Mouse (Mus musculus): ENCODE results near the gene Krtap31-1.
"Not testable (repeated sequence)": the region's sequence is repeated elsewhere in the genome, so short reads cannot be mapped to it uniquely, and the experiment has no call there.

The Krtap31-1 gene

DNA sequence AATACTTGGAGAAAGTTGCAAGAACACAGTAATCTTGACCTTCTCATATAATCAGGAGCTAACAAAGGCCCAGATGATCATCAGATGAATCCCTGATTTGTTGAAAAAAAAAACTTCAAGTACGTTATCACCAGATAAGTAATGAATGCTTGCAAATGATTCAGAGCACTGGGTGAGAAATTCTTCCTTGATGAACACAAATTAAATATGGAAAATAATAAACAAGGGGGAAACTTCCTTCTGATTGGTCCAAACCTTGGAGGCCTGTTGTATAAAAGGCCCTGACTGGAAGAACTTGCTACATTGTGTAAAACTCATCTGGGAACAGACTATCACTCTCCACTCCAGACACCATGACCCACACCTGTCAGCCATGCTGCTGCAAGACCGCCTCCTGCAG, at the start of gene Krtap31-1:
Gene Krtap31-1 (plus strand): TSS at position 301 of the 400 bp plus-strand sequence.
- no peak for DNase-seq (ENCODE audit: low spot score in 2 of 2)

DNA sequence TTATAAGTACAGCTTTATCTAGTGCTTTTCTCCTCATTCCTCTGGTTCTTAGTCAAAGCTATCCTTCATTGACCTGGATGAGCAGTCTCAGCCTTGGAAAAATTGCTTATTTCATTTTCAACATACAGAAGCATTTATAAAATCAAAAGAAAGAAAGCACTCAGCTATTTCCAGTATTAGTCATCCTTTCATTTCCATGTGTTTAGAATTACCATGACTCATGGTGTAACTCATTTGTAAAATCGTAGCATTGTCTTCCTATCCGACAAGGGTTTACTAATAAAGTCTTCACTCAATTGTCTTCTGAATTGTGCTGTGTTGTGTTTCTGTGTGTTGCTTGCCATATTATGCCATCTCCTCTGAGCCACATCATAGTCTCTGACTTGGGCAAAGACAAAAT, 49.0 kb upstream of the Krtap31-1 start:
- DNase-seq (ENCODE audit: low spot score in 2 of 2): no peak

DNA sequence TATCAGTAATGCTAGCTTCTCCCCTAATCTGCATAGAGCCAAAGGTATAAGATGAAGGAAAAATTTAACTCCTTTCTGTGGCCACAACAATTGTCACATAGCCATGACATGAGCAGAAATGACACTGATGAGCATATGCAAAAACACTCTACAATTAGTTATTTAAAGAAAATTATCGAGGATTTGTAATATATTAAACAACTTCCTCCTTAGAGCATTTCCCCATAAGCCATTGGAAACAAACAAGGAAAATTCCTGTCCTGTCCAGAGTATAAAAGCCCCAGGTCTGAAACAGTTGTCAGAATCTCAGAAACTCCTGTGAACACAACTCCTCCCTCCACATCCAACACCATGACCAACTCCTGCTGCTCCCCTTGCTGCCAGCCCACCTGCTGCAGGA, 43.5 kb upstream of the Krtap31-1 start, which contains the start of gene Gm11559:
Gene Gm11559 (plus strand): TSS at position 301 of the 400 bp plus-strand sequence.
- not testable (repeated sequence) for DNase-seq (ENCODE audit: low spot score in 2 of 2)

DNA sequence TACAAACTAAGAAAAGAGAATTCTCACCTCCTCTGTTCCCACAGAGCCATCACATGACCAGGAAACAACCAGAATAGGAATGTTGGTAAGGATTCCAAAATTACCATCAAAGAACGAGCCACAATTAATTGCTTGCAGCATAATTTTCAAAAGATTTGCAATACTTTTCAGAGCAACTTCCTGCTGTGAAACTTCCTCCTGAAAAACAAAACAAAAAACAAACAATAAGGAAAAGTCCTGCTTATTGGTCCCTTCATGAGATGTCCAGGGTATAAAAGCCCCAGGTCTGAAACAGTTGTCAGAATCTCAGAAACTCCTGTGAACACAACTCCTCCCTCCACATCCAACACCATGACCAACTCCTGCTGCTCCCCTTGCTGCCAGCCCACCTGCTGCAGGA, 34.6 kb upstream of the Krtap31-1 start, which contains the start of gene Krtap9-1:
Gene Krtap9-1 (plus strand): TSS at position 301 of the 400 bp plus-strand sequence.
- not testable (repeated sequence) for DNase-seq (ENCODE audit: low spot score in 2 of 2)

DNA sequence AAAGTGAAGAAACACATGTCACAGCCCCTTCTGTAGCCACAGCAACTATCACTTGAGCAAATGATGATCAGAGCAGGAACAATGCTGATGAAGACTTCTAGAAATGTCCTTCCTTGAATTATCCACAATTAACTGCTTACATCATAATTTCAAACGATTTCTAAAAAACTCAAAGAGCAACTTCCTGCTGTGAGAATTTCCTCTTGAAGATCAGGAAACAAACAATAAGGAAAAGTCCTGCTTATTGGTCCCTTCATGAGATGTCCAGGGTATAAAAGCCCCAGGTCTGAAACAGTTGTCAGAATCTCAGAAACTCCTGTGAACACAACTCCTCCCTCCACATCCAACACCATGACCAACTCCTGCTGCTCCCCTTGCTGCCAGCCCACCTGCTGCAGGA, 28.8 kb upstream of the Krtap31-1 start, which contains the start of gene Gm11567:
Gene Gm11567 (plus strand): TSS at position 301 of the 400 bp plus-strand sequence.
- not testable (repeated sequence) for DNase-seq (ENCODE audit: low spot score in 2 of 2)

DNA sequence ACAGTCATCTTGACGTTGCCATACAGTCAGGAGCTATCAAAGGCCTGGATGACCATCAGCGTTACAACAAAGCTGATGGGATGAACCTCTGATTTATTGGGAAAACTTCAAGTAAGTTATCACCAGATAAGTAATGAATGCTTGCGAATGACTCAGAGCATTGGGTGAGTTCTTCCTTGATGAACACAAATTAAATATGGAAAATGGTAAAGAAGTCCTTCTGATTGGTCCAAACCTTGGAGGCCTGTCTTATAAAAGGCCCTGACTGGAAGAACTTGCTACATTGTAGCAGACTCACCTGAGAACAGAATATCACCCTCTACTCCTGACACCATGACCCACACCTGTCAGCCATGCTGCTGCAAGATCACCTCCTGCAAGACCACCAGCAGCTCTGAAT, 6.7 kb downstream of the Krtap31-1 start, which contains the start of gene Gm11565:
Gene Gm11565 (plus strand): TSS at position 301 of the 400 bp plus-strand sequence.
- DNase-seq (ENCODE audit: low spot score in 2 of 2): no peak

DNA sequence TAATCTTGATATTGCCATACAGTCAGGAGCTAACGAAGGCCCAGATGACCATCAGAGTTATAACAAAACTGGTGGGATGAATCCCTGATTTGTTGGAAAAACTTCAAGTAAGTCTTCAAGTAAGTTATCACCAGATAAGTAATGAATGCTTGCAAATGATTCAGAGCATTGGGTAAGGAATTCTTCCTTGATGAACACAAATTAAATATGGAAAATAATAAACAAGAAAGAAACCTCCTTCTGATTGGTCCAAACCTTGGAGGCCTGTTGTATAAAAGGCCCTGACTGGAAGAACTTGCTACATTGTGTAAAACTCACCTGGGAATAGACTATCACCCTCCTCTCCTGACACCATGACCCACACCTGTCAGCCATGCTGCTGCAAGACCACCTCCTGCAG, 28.3 kb downstream of the Krtap31-1 start, which contains the start of gene Krtap31-2:
Gene Krtap31-2 (plus strand): TSS at position 301 of the 400 bp plus-strand sequence.
- DNase-seq (ENCODE audit: low spot score in 2 of 2): no peak

DNA sequence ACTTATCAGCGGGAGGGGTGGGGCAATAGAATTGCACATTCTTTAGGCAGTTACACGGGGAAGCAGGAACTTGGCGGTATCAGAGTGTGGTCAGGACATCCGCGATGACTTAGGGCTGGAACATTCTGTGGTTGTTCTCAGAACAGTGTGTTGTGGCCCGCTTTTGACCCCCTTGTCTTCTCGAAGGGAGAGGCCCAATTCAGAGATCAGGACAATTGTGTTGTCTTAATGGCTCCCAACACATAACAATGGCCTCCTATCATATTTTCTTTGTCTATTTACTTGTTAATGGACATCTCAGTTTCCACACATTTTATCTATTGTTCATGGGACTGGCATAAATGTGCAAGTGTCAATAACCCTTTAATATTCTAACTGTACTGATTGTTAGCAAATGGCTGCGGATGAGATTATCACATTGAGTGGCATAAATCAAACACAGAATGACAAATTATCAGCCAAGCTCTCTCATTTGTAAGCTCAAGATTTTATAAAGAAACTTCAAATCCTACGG, 30.1 kb downstream of the Krtap31-1 start:
- no peak for DNase-seq (ENCODE audit: low spot score in 2 of 2)

DNA sequence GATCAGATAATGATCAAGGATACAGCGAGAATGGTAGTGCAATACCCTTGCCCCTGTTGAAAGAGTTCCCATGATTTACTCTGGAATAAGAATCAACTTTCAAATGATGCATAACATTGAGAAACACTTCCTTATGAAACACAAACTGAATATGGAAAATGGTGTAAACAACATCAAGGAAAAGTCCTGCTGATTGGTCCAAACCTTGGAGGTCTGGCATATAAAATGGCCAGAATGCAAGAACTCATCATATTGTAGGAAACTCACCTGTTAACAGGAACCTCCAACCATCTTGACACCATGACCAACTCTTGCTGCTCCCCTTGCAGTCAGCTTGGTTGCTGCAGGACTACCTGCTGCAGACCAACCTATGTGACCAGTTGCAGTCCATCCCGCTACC, 40.5 kb downstream of the Krtap31-1 start, which contains the start of gene Krtap9-5:
Gene Krtap9-5 (plus strand): TSS at position 301 of the 400 bp plus-strand sequence.
- no peak for DNase-seq (ENCODE audit: low spot score in 2 of 2)

Data from cerebellum, postnatal 4 days (tissue).